Mouse (Mus musculus): ENCODE results near the gene Inpp5f. TPM values are rescaled to one million over a fixed set of nuclear protein-coding genes. Genes with fewer than 3 reads are reported as not detected.
A peak's percentile ranks its signal among the peaks of the same experiment; 100 is the strongest.
"Not testable (repeated sequence)": the region's sequence is repeated elsewhere in the genome, so short reads cannot be mapped to it uniquely, and the experiment has no call there.

Gene Inpp5f
- total RNA-seq (2015; ENCODE audit: low replicate concordance): 2.1 and 4.4 TPM in 2 replicates
- 1.0 and 3.6 TPM in 2 replicates for total RNA-seq (2017; ENCODE audit: low replicate concordance)

GRCm38 (mm10) chr7:128610897-128611798 is at the start of gene Inpp5f:
Gene Inpp5f (plus strand): TSS chr7:128611328.
- peak; percentile 99 for ATAC-seq (replicated peaks; ENCODE audit: low FRiP score, poor library complexity, severe bottlenecking)

GRCm38 (mm10) chr7:128563373-128563772 is 47.8 kb upstream of the Inpp5f start:
- ATAC-seq (replicated peaks; ENCODE audit: low FRiP score, poor library complexity, severe bottlenecking): no peak

- ATAC-seq (replicated peaks; ENCODE audit: low FRiP score, poor library complexity, severe bottlenecking): no peak
These were observed 44.8 kb upstream of the Inpp5f start for GRCm38 (mm10) chr7:128566311-128566710.

GRCm38 (mm10) chr7:128567561-128568244 is 43.4 kb upstream of the Inpp5f start:
- ATAC-seq (replicated peaks; ENCODE audit: low FRiP score, poor library complexity, severe bottlenecking): no peak

- not testable (repeated sequence) for ATAC-seq (replicated peaks; ENCODE audit: low FRiP score, poor library complexity, severe bottlenecking)
These were observed 41.7 kb upstream of the Inpp5f start for GRCm38 (mm10) chr7:128569429-128569828.

- ATAC-seq (replicated peaks; ENCODE audit: low FRiP score, poor library complexity, severe bottlenecking): no peak
These were observed 41.0 kb upstream of the Inpp5f start for GRCm38 (mm10) chr7:128569987-128570656.

GRCm38 (mm10) chr7:128570657-128571056 is 40.5 kb upstream of the Inpp5f start:
- not testable (repeated sequence) for ATAC-seq (replicated peaks; ENCODE audit: low FRiP score, poor library complexity, severe bottlenecking)

- no peak for ATAC-seq (replicated peaks; ENCODE audit: low FRiP score, poor library complexity, severe bottlenecking)
These were observed 39.1 kb upstream of the Inpp5f start for GRCm38 (mm10) chr7:128572030-128572429.

GRCm38 (mm10) chr7:128575211-128575610 is 35.9 kb upstream of the Inpp5f start:
- no peak for ATAC-seq (replicated peaks; ENCODE audit: low FRiP score, poor library complexity, severe bottlenecking)

- ATAC-seq (replicated peaks; ENCODE audit: low FRiP score, poor library complexity, severe bottlenecking): no peak
These were observed 35.3 kb upstream of the Inpp5f start for GRCm38 (mm10) chr7:128575794-128576193.

GRCm38 (mm10) chr7:128577607-128578006 is 33.5 kb upstream of the Inpp5f start:
- ATAC-seq (replicated peaks; ENCODE audit: low FRiP score, poor library complexity, severe bottlenecking): no peak

GRCm38 (mm10) chr7:128578199-128578945 is 32.8 kb upstream of the Inpp5f start:
- no peak for ATAC-seq (replicated peaks; ENCODE audit: low FRiP score, poor library complexity, severe bottlenecking)

GRCm38 (mm10) chr7:128579381-128579780 is 31.7 kb upstream of the Inpp5f start:
- no peak for ATAC-seq (replicated peaks; ENCODE audit: low FRiP score, poor library complexity, severe bottlenecking)

GRCm38 (mm10) chr7:128580318-128580717 is 30.8 kb upstream of the Inpp5f start:
- no peak for ATAC-seq (replicated peaks; ENCODE audit: low FRiP score, poor library complexity, severe bottlenecking)

- ATAC-seq (replicated peaks; ENCODE audit: low FRiP score, poor library complexity, severe bottlenecking): no peak
These were observed 29.2 kb upstream of the Inpp5f start for GRCm38 (mm10) chr7:128581864-128582484.

GRCm38 (mm10) chr7:128583213-128583948 is 27.7 kb upstream of the Inpp5f start:
- ATAC-seq (replicated peaks; ENCODE audit: low FRiP score, poor library complexity, severe bottlenecking): no peak

GRCm38 (mm10) chr7:128587334-128587933 is 23.7 kb upstream of the Inpp5f start:
- no peak for ATAC-seq (replicated peaks; ENCODE audit: low FRiP score, poor library complexity, severe bottlenecking)

All from erythroblast, adult 5-6 weeks (primary cell).